Comparison of ENCODE assay signal across 15 mouse cellular contexts in genomic region chr14:17414246-17414888, GRCm38 (mm10).
DNase-seq lines count a peak whose midpoint lies in the region; ATAC-seq and TF ChIP-seq lines count a peak whose summit lies in the region.
"Had no signal": no experiment of that assay in that cellular context is flagged by ENCODE, and none has a peak within 500 bp of the region (broad histone marks: within the 10 kb centered on the region; RNA-seq: fewer than 3 reads in every experiment).

No protein-coding gene starts in this region.

- TF ChIP-seq CTCF in kidney, adult 2 months (conservative IDR thresholded peaks at IDR 0.05; ENCODE audit: insufficient read depth, insufficient read length, low read depth, low read length) = no peak

- no peak overlapping the region for H3K4me3 ChIP-seq in kidney, adult 2 months (ENCODE audit: insufficient read depth, low read depth, low read length)
- H3K4me3 ChIP-seq: erythroblast, embryonic 14.5 days; myocyte had no signal

- no peak overlapping the region for H3K27ac ChIP-seq in kidney, adult 2 months (ENCODE audit: insufficient read depth, low read depth, low read length)

- no peaks in the 10 kb centered on the region for H3K27me3 ChIP-seq in kidney, adult 2 months (replicated peaks; ENCODE audit: control insufficient read depth, insufficient read depth, low read length)

- 56% methylated on average over 6 of the region's 6 CpGs for WGBS in kidney, adult 2 months

- peak; percentile 79 for ATAC-seq in megakaryocyte progenitor cell, adult 5-6 weeks (replicated peaks; ENCODE audit: poor library complexity)

- DNase-seq in kidney, adult 2 months = peak; percentile 10
- DNase-seq in kidney, adult 8-10 months = no peak
- peak; percentile 9 for DNase-seq in CD4-positive helper T cell, adult 2 months (ENCODE audit: low read depth, low spot score)
- DNase-seq in fat pad, adult 2 months (ENCODE audit: extremely low read depth, low read depth, low spot score) = peak; percentile 25
- no peak for DNase-seq in cerebellum, adult 11 months
- no peak for DNase-seq in right cerebral cortex, postnatal 10 days (ENCODE audit: low spot score in 2 of 2)
- DNase-seq in urinary bladder, adult 18-20 months (ENCODE audit: low spot score in 2 of 2) = no peak
- DNase-seq: B cell, adult 2 months; cerebellum, adult 9-11 months; gastrocnemius, postnatal 36 days; kidney, adult 9 months; thymus, postnatal 14 days had no signal

- H3K4me1 ChIP-seq in kidney, adult 2 months (ENCODE audit: control insufficient read depth, insufficient read depth, low read length) = peaks cover 2% of the 10 kb centered on the region; the same call in 1 of the 2 replicates

- TF ChIP-seq POLR2A in kidney, adult 2 months (IDR thresholded peaks at IDR 0.05; ENCODE audit: low read depth, low read length) = no peak

- no peaks in the 10 kb centered on the region for H3K36me3 ChIP-seq in kidney, adult 2 months (ENCODE audit: control insufficient read depth, insufficient read depth, low read length)

Comparison
In these comparisons a context has a peak if more than half of its experiments do, and no peak if none do; other contexts are left out.
1. DNase-seq: peak in kidney, adult 2 months (single experiment), CD4-positive helper T cell, adult 2 months (single experiment) and fat pad, adult 2 months (single experiment); none in kidney, adult 8-10 months (0 of 2), cerebellum, adult 11 months (single experiment), right cerebral cortex, postnatal 10 days (0 of 2) and urinary bladder, adult 18-20 months (0 of 2).